Mouse (Mus musculus): ENCODE results near the gene Rsbn1.

DNA sequence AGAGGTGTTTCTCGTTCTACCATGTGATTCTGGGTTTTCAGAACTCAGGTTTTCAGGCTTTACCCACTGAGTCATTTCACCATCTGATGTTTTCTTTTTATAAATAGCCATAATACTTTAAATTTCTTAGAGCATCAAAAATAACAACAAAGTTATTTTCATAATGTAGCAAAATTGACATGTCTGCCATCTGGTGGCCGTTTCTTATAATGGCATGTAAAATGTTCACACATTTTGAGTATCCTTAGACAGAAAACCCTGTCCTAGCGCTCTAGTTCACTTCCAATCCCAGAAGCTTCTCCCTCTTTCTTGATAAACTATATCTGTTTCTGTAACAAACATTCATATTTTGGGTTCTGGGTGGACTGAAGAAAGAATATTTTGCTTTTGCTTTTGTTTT is 26.3 kb upstream of the Rsbn1 start:
- TF ChIP-seq FLI1 (IDR thresholded peaks at IDR 0.05; ENCODE audit: low read length) (no peak), GATA1 (IDR thresholded peaks at IDR 0.05; ENCODE audit: borderline replicate concordance, low read length) (no peak)

Data from megakaryocyte, embryonic 14.5 days (primary cell).